Mouse (Mus musculus) cerebellum, adult 8-10 months (tissue): ENCODE measurements around the gene Olfr1137.

ENCODE experiments used
- DNase-seq: peaks from one replicate; pipeline ENCODE4 v3.0.0; 2022

Gene Olfr1137

GRCm38 (mm10) chr2:87713079-87713478, at the start of gene Olfr1137:
Gene Olfr1137, minus strand, starts transcription at chr2:87713179.
- DNase-seq: no peak

GRCm38 (mm10) chr2:87753891-87754290, 40.9 kb upstream of the Olfr1137 start, which contains the start of gene Olfr1141:
Gene Olfr1141, minus strand, starts transcription at chr2:87753991.
- no peak for DNase-seq

GRCm38 (mm10) chr2:87743452-87743851, 30.5 kb upstream of the Olfr1137 start, which contains the start of gene Olfr1140:
Gene Olfr1140, plus strand, starts transcription at chr2:87743752.
- DNase-seq: no peak

- no peak for DNase-seq
Measured at GRCm38 (mm10) chr2:87739878-87740277, 26.9 kb upstream of the Olfr1137 start, which contains the start of gene Olfr1138. Gene Olfr1138, minus strand, starts transcription at chr2:87739978.

GRCm38 (mm10) chr2:87693847-87694246, 19.1 kb downstream of the Olfr1137 start, which contains the start of gene Olfr1136:
Gene Olfr1136, minus strand, starts transcription at chr2:87693947.
- no peak for DNase-seq

GRCm38 (mm10) chr2:87673564-87673963, 39.4 kb downstream of the Olfr1137 start, which contains the start of gene Olfr1135:
Gene Olfr1135, minus strand, starts transcription at chr2:87673664.
- no peak for DNase-seq
